Mouse (Mus musculus) kidney, adult 2 months (tissue): Measurements from ENCODE around the gene Gps1. TPM values are rescaled to one million over a fixed set of nuclear protein-coding genes. Genes with fewer than 3 reads are reported as not detected.
A peak's percentile ranks its signal among the peaks of the same experiment; 100 is the strongest.

ENCODE experiments used
- DNase-seq: peaks from one replicate; pipeline ENCODE4 v3.0.0; 2021
- H3K27ac ChIP-seq: fragments of 200-500 bp; 2 replicates; pipeline ENCODE4 v1.5.1; 2012; ENCODE audit warnings: low read depth, low read length, control low read depth, inconsistent platforms; ENCODE audit not compliant: insufficient read depth
- H3K27me3 ChIP-seq: fragments of 200-500 bp; replicated peaks from 2 replicates; pipeline ENCODE4 v1.6.1; 2012; ENCODE audit warnings: mild to moderate bottlenecking, moderate library complexity, low read length, inconsistent platforms; ENCODE audit not compliant: control insufficient read depth, insufficient read depth
- H3K36me3 ChIP-seq: fragments of 200-500 bp; 2 replicates; pipeline ENCODE4 v1.6.1; 2012; ENCODE audit warnings: mild to moderate bottlenecking, moderate library complexity, low read length, inconsistent platforms; ENCODE audit not compliant: control insufficient read depth, insufficient read depth
- H3K4me1 ChIP-seq: fragments of 200-500 bp; 2 replicates; pipeline ENCODE4 v1.6.1; 2011; ENCODE audit warnings: low read length; ENCODE audit not compliant: control insufficient read depth, insufficient read depth
- H3K4me3 ChIP-seq: fragments of 200-500 bp; 2 replicates; pipeline ENCODE4 v1.5.1; 2011; ENCODE audit warnings: mild to moderate bottlenecking, low read depth, low read length, control low read depth; ENCODE audit not compliant: insufficient read depth
- CTCF ChIP-seq: fragments of 200-500 bp; conservative IDR thresholded peaks from 2 replicates; pipeline ENCODE4 v1.5.1; 2011; ENCODE audit warnings: low read depth, mild to moderate bottlenecking, control low read depth, low read length, moderate library complexity, mixed read lengths; ENCODE audit not compliant: insufficient read depth, insufficient read length
- POLR2A ChIP-seq: fragments of 200-500 bp; IDR thresholded peaks from one replicate; pipeline ENCODE4 v1.6.1; 2011; ENCODE audit warnings: low read depth, low read length, control low read depth
- WGBS: fragments of 180-500 bp; shearing (Covaris S2); methylation state at CpG from one replicate; pipeline ENCODE4 v1.1.7; 2018; 5-methylcytosine and 5-hydroxymethylcytosine counted together
- polyA plus RNA-seq: library from polyadenylated mRNA; depleted of rRNA; stranded (reverse); fragments of >200 nt; gene quantifications from 2 replicates; pipeline ENCODE4 v1.2.3, GENCODE M21; 2012

Gene Gps1
- polyA plus RNA-seq, 1 experiment, result 173 TPM

DNA sequence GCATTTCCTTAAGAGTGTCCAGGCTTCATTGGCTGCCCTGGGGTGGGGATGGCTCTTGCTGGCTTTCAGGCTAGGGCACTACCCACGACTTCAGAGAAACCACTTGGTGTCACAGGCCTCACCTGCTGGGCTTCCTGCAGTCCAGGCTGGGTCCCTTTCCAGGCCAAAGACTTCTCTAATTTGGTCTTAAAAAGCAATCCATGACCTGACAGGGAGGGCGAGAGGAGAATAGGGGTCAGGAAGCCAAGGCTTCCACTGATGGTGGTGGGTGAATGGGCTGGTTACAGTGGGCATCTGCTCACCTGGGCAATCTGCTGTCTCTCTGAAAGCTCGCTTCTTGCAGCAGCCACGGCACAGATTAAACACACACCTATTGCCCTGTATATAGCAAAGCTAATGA, 5.3 kb downstream of the Gps1 start:
- Histone ChIP-seq H3K27ac (no peak overlapping the region), H3K36me3 (0 out of 2 replicates have a peak, but pooled peaks cover 2% of the 10 kb centered on the region), H3K4me1 (peaks cover 20% of the 10 kb centered on the region), H3K4me3 (no peak overlapping the region), H3K27me3 (no peaks in the 10 kb centered on the region)
- no peak for DNase-seq
- 70% methylated on average over 4 of the region's 4 CpGs for WGBS
- TF ChIP-seq POLR2A (no peak), CTCF (no peak)

DNA sequence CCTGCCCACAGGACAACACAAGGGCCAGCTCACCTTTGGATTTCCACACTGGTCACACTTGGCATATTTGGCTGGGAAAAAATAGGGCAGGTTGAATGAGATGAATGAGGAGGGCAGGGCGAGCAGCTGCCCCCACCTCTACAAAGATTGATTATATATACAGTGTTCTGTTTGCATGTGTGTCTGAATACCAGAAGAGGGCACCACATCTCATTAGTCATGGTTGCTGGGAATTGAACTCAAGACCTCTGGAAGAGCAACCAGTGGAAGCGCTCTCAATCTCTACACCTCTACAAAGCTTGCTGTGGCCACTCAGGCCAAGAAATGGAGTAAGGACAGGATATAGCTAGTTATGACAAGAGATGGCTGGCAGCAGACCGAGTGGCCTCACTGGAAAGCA, 5.7 kb downstream of the Gps1 start:
- 87% methylated on average over 3 of the region's 3 CpGs for whole genome bisulfite sequencing
- peaks cover 19% of the 10 kb centered on the region for H3K4me1 ChIP-seq
- TF ChIP-seq POLR2A (no peak), CTCF (no peak)
- H3K27ac ChIP-seq, result no peak overlapping the region
- H3K36me3 ChIP-seq, result 0 out of 2 replicates have a peak, but pooled peaks cover 2% of the 10 kb centered on the region
- peak; percentile 31 for DNase-seq
- no peak overlapping the region for H3K4me3 ChIP-seq
- H3K27me3 ChIP-seq, result no peaks in the 10 kb centered on the region

- DNase-seq, result no peak
- Histone ChIP-seq H3K27me3 (no peaks in the 10 kb centered on the region), H3K4me3 (no peak overlapping the region), H3K36me3 (0 out of 2 replicates have a peak, but pooled peaks cover 2% of the 10 kb centered on the region), H3K4me1 (peaks cover 18% of the 10 kb centered on the region), H3K27ac (no peak overlapping the region)
- TF ChIP-seq CTCF, result no peak
- TF ChIP-seq POLR2A, result no peak
- WGBS, result 96% methylated on average over 9 of the region's 9 CpGs
Measured at GRCm38 (mm10) chr11:120792652-120793051, 8.6 kb downstream of the Gps1 start.

GRCm38 (mm10) chr11:120795756-120796613, 11.9 kb downstream of the Gps1 start, which contains the start of gene Dus1l:
Gene Dus1l, minus strand, starts transcription at chr11:120796403.
- H3K4me3 ChIP-seq, result peak within 1 kb of the TSS; percentile 80
- H3K36me3 ChIP-seq, result no peaks in the 10 kb centered on the region
- no peaks in the 10 kb centered on the region for H3K27me3 ChIP-seq
- no peak for TF ChIP-seq CTCF
- TF ChIP-seq POLR2A, result peak; percentile 67
- peak; percentile 98 for DNase-seq
- peaks cover 19% of the 10 kb centered on the region for H3K4me1 ChIP-seq
- under 1% methylated on average over 59 of the region's 59 CpGs for WGBS
- peak within 1 kb of the TSS; percentile 7; the same call in 1 of the 2 replicates for H3K27ac ChIP-seq

- 0 out of 2 replicates have a peak overlapping the region, but pooled peaks have one; percentile 26 for H3K4me3 ChIP-seq
- peaks cover 17% of the 10 kb centered on the region for H3K4me1 ChIP-seq
- H3K36me3 ChIP-seq, result no peaks in the 10 kb centered on the region
- H3K27me3 ChIP-seq, result no peaks in the 10 kb centered on the region
- DNase-seq, result no peak
- TF ChIP-seq CTCF (no peak), POLR2A (no peak)
- peak overlapping the region; percentile 7; the same call in 1 of the 2 replicates for H3K27ac ChIP-seq
- 26% methylated on average over 8 of the region's 8 CpGs for WGBS
Measured at GRCm38 (mm10) chr11:120796614-120796946, 12.5 kb downstream of the Gps1 start.

DNA sequence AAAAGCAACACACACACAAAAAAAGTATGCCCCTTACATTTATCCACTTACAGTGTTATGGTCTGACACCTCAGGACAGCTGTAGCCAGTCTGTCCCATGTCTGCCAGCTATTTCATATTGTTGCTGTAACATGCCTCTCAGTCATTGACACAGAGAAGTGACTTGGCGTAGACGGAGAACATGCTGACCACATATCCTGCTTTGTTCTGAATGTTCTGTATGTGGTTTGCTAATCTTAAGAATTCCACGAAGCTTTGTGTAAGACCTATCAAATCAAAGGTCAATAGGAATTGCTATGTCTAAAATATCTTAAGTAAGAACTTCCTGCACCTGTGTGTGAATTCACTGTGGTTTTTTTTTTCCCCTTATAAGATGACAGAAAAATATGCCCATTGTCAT, 14.2 kb downstream of the Gps1 start:
- TF ChIP-seq POLR2A (no peak), CTCF (no peak)
- no peaks in the 10 kb centered on the region for H3K27me3 ChIP-seq
- DNase-seq, result no peak
- WGBS, result 86% methylated on average over 3 of the region's 3 CpGs
- no peak overlapping the region for H3K4me3 ChIP-seq
- no peak overlapping the region for H3K27ac ChIP-seq
- peaks cover 14% of the 10 kb centered on the region for H3K4me1 ChIP-seq
- H3K36me3 ChIP-seq, result no peaks in the 10 kb centered on the region

- Histone ChIP-seq H3K36me3 (no peaks in the 10 kb centered on the region), H3K4me3 (no peak overlapping the region), H3K27me3 (no peaks in the 10 kb centered on the region), H3K27ac (no peak overlapping the region), H3K4me1 (peaks cover 14% of the 10 kb centered on the region)
- DNase-seq, result no peak
- TF ChIP-seq CTCF, result no peak
- WGBS, result 64% methylated on average over 6 of the region's 6 CpGs
Measured at GRCm38 (mm10) chr11:120799316-120799890, 15.3 kb downstream of the Gps1 start.
